Mouse (Mus musculus) megakaryocyte, embryonic 14.5 days (primary cell): Measurements from ENCODE around the gene Cldn1.

Source experiments
- FLI1 ChIP-seq: IDR thresholded peaks from 2 replicates; pipeline ENCODE4 v1.6.1; 2012; ENCODE audit warnings: low read length, inconsistent platforms, mixed read lengths
- GATA1 ChIP-seq: IDR thresholded peaks from 3 replicates; pipeline ENCODE4 v1.6.1; 2012; ENCODE audit warnings: mixed read lengths, low read length, inconsistent platforms, borderline replicate concordance

GRCm38 (mm10) chr16:26360694-26361093, 10.9 kb downstream of the Cldn1 start:
- TF ChIP-seq GATA1 (no peak), FLI1 (no peak)
